Mouse (Mus musculus): ENCODE measurements around the gene Ptpn14. TPM values are rescaled to one million over a fixed set of nuclear protein-coding genes. Genes with fewer than 3 reads are reported as not detected.

Ptpn14 gene
- total RNA-seq, 2 experiments from 2014 or later = 10.6 to 12.7 TPM

- DNase-seq (ENCODE audit: low spot score in 2 of 2) = no peak
- intact Hi-C loops (cut with DNase I) = no loop called here
Observed at GRCm38 (mm10) chr1:189757054-189757408, 29.0 kb downstream of the Ptpn14 start.

- intact Hi-C loops (cut with DNase I) = no loop called here
- DNase-seq (ENCODE audit: low spot score in 2 of 2) = peak in 1 of 2 experiments; percentile 62
Observed at GRCm38 (mm10) chr1:189761581-189762021, 33.5 kb downstream of the Ptpn14 start.

GRCm38 (mm10) chr1:189764258-189764657 lies 36.2 kb downstream of the Ptpn14 start:
- intact Hi-C loops (cut with DNase I) = no loop called here
- no peak for DNase-seq (ENCODE audit: low spot score in 2 of 2)

- DNase-seq (ENCODE audit: low spot score in 2 of 2) = no peak
- intact Hi-C loops (cut with DNase I) = no loop called here
Observed at GRCm38 (mm10) chr1:189767164-189767563, 39.1 kb downstream of the Ptpn14 start.

- intact Hi-C loops (cut with DNase I) = no loop called here
- no peak for DNase-seq (ENCODE audit: low spot score in 2 of 2)
Observed at GRCm38 (mm10) chr1:189767910-189768309, 39.8 kb downstream of the Ptpn14 start.

GRCm38 (mm10) chr1:189770516-189770915 lies 42.4 kb downstream of the Ptpn14 start:
- intact Hi-C loops (cut with DNase I) = no loop called here
- DNase-seq (ENCODE audit: low spot score in 2 of 2) = no peak

- intact Hi-C loops (cut with DNase I) = no loop called here
- no peak for DNase-seq (ENCODE audit: low spot score in 2 of 2)
Observed at GRCm38 (mm10) chr1:189772707-189773106, 44.6 kb downstream of the Ptpn14 start.

GRCm38 (mm10) chr1:189774778-189775177 lies 46.7 kb downstream of the Ptpn14 start:
- no peak for DNase-seq (ENCODE audit: low spot score in 2 of 2)
- intact Hi-C loops (cut with DNase I) = no loop called here

- DNase-seq (ENCODE audit: low spot score in 2 of 2) = no peak
- intact Hi-C loops (cut with DNase I) = no loop called here
Observed at GRCm38 (mm10) chr1:189777207-189777606, 49.1 kb downstream of the Ptpn14 start.

- DNase-seq (ENCODE audit: low spot score in 2 of 2) = no peak
- intact Hi-C loops (cut with DNase I) = no loop called here
Observed at GRCm38 (mm10) chr1:189778343-189778742, 50.3 kb downstream of the Ptpn14 start.

- intact Hi-C loops (cut with DNase I) = no loop called here
- DNase-seq (ENCODE audit: low spot score in 2 of 2) = no peak
Observed at GRCm38 (mm10) chr1:189779226-189779625, 51.2 kb downstream of the Ptpn14 start.

GRCm38 (mm10) chr1:189781721-189782345 lies 53.8 kb downstream of the Ptpn14 start:
- DNase-seq (ENCODE audit: low spot score in 2 of 2) = no peak
- intact Hi-C loops (cut with DNase I) = no loop called here

- DNase-seq (ENCODE audit: low spot score in 2 of 2) = no peak
- intact Hi-C loops (cut with DNase I) = no loop called here
Observed at GRCm38 (mm10) chr1:189782709-189783108, 54.6 kb downstream of the Ptpn14 start.

- intact Hi-C loops (cut with DNase I) = no loop called here
Observed at GRCm38 (mm10) chr1:189784503-189784902, 56.4 kb downstream of the Ptpn14 start.

GRCm38 (mm10) chr1:189786707-189787485 lies 58.8 kb downstream of the Ptpn14 start:
- DNase-seq (ENCODE audit: low spot score in 2 of 2) = peak; percentile 66 to 72
- intact Hi-C loops (cut with DNase I) = no loop called here

More at GRCm38 (mm10) chr1:189784503-189784902, 56.4 kb downstream of the Ptpn14 start:
- DNase-seq (ENCODE audit: low spot score in 2 of 2) = no peak

GRCm38 (mm10) chr1:189789545-189789944 lies 61.5 kb downstream of the Ptpn14 start:
- no peak for DNase-seq (ENCODE audit: low spot score in 2 of 2)
- intact Hi-C loops (cut with DNase I) = no loop called here

- no peak for DNase-seq (ENCODE audit: low spot score in 2 of 2)
- intact Hi-C loops (cut with DNase I) = no loop called here
Observed at GRCm38 (mm10) chr1:189790666-189791065, 62.6 kb downstream of the Ptpn14 start.

- no peak for DNase-seq (ENCODE audit: low spot score in 2 of 2)
- intact Hi-C loops (cut with DNase I) = no loop called here
Observed at GRCm38 (mm10) chr1:189791534-189792217, 63.6 kb downstream of the Ptpn14 start.

- no peak for DNase-seq (ENCODE audit: low spot score in 2 of 2)
- intact Hi-C loops (cut with DNase I) = no loop called here
Observed at GRCm38 (mm10) chr1:189792560-189793195, 64.6 kb downstream of the Ptpn14 start.

- intact Hi-C loops (cut with DNase I) = no loop called here
Observed at GRCm38 (mm10) chr1:189798949-189799348, 70.9 kb downstream of the Ptpn14 start.

More at GRCm38 (mm10) chr1:189798949-189799348, 70.9 kb downstream of the Ptpn14 start:
- DNase-seq (ENCODE audit: low spot score in 2 of 2) = no peak
